Mouse (Mus musculus) lung, adult 18-20 months (tissue): ENCODE measurements at regions not wholly inside any gene's neighbourhood (a gene's known extent, or its start where the extent isn't known, plus 50 kb on each side); places are given as distances from the start of the nearest gene placed in this dataset.

Experiments used
- DNase-seq, 2 experiments: peaks; one replicate each; pipeline ENCODE4 v3.0.0; 2022; ENCODE audit warnings: mixed read lengths in 2 of 2

GRCm38 (mm10) chr7:117875241-117875640 is 240.7 kb downstream of the Rps15a start:
- DNase-seq, result no peak

GRCm38 (mm10) chr7:117859419-117859818 is 256.6 kb downstream of the Rps15a start:
- no peak for DNase-seq

- DNase-seq, result no peak
These were observed 260.0 kb downstream of the Rps15a start for GRCm38 (mm10) chr7:117855955-117856354.

GRCm38 (mm10) chr7:117853716-117854115 is 262.3 kb downstream of the Rps15a start:
- DNase-seq, result no peak

- DNase-seq, result no peak
These were observed 263.1 kb downstream of the Rps15a start for GRCm38 (mm10) chr7:117852866-117853265.

- DNase-seq, result no peak
These were observed 265.2 kb downstream of the Rps15a start for GRCm38 (mm10) chr7:117850822-117851221.

GRCm38 (mm10) chr7:117846041-117846440 is 269.9 kb downstream of the Rps15a start:
- no peak for DNase-seq

GRCm38 (mm10) chr7:117842780-117843179 is 273.2 kb downstream of the Rps15a start:
- DNase-seq, result no peak

GRCm38 (mm10) chr7:117795035-117795434 is 321.0 kb downstream of the Rps15a start:
- no peak for DNase-seq

GRCm38 (mm10) chr7:117793991-117794390 is 322.0 kb downstream of the Rps15a start:
- no peak for DNase-seq

- no peak for DNase-seq
These were observed 323.5 kb downstream of the Rps15a start for GRCm38 (mm10) chr7:117792456-117792855.

GRCm38 (mm10) chr7:117778996-117779395 is 337.0 kb downstream of the Rps15a start:
- DNase-seq, result no peak

GRCm38 (mm10) chr7:117777921-117778320 is 338.1 kb downstream of the Rps15a start:
- DNase-seq, result no peak

GRCm38 (mm10) chr7:117771836-117772235 is 344.2 kb downstream of the Rps15a start:
- DNase-seq, result no peak

- DNase-seq, result no peak
These were observed 356.5 kb downstream of the Rps15a start for GRCm38 (mm10) chr7:117759506-117759905.

GRCm38 (mm10) chr7:117757033-117757432 is 359.0 kb downstream of the Rps15a start:
- DNase-seq, result peak in 1 of 2 experiments; percentile 29

- DNase-seq, result no peak
These were observed 360.2 kb downstream of the Rps15a start for GRCm38 (mm10) chr7:117755830-117756229.

- DNase-seq, result no peak
These were observed 362.7 kb downstream of the Rps15a start for GRCm38 (mm10) chr7:117753296-117753695.

- no peak for DNase-seq
These were observed 363.4 kb downstream of the Rps15a start for GRCm38 (mm10) chr7:117752302-117753185.

- no peak for DNase-seq
These were observed 367.2 kb downstream of the Xylt1 start for GRCm38 (mm10) chr7:117747991-117748390.

GRCm38 (mm10) chr7:117746393-117746792 is 365.6 kb downstream of the Xylt1 start:
- no peak for DNase-seq

GRCm38 (mm10) chr7:117739706-117740105 is 358.9 kb downstream of the Xylt1 start:
- no peak for DNase-seq

- DNase-seq, result no peak
These were observed 354.9 kb downstream of the Xylt1 start for GRCm38 (mm10) chr7:117735699-117736020.

- DNase-seq, result no peak
These were observed 354.4 kb downstream of the Xylt1 start for GRCm38 (mm10) chr7:117734994-117735698.
